Mouse (Mus musculus): ENCODE results near the gene Dhrs2.
A peak's percentile ranks its signal among the peaks of the same experiment; 100 is the strongest.

Gene Dhrs2

GRCm38 (mm10) chr14:55221707-55222106 lies at the start of gene Dhrs2:
Gene Dhrs2, plus strand, starts transcription at chr14:55222007.
- DNase-seq (ENCODE audit: extremely low spot score) = no peak

- no peak for DNase-seq (ENCODE audit: extremely low spot score)
These were observed 47.6 kb upstream of the Dhrs2 start for GRCm38 (mm10) chr14:55174164-55174563.

GRCm38 (mm10) chr14:55177274-55177673 lies 44.5 kb upstream of the Dhrs2 start:
- peak; percentile 52 for DNase-seq (ENCODE audit: extremely low spot score)

- DNase-seq (ENCODE audit: extremely low spot score) = no peak
These were observed 40.9 kb upstream of the Dhrs2 start for GRCm38 (mm10) chr14:55180951-55181350.

- DNase-seq (ENCODE audit: extremely low spot score) = no peak
These were observed 38.6 kb upstream of the Dhrs2 start for GRCm38 (mm10) chr14:55183231-55183630.

- no peak for DNase-seq (ENCODE audit: extremely low spot score)
These were observed 37.1 kb upstream of the Dhrs2 start for GRCm38 (mm10) chr14:55184640-55185145.

GRCm38 (mm10) chr14:55188491-55188890 lies 33.3 kb upstream of the Dhrs2 start:
- DNase-seq (ENCODE audit: extremely low spot score) = no peak

GRCm38 (mm10) chr14:55189351-55189769 lies 32.4 kb upstream of the Dhrs2 start:
- no peak for DNase-seq (ENCODE audit: extremely low spot score)

GRCm38 (mm10) chr14:55193354-55193753 lies 28.5 kb upstream of the Dhrs2 start:
- no peak for DNase-seq (ENCODE audit: extremely low spot score)

GRCm38 (mm10) chr14:55193876-55194635 lies 27.8 kb upstream of the Dhrs2 start:
- peak; percentile 42 for DNase-seq (ENCODE audit: extremely low spot score)

GRCm38 (mm10) chr14:55194786-55195185 lies 27.0 kb upstream of the Dhrs2 start:
- DNase-seq (ENCODE audit: extremely low spot score) = no peak

GRCm38 (mm10) chr14:55197121-55197520 lies 24.7 kb upstream of the Dhrs2 start:
- DNase-seq (ENCODE audit: extremely low spot score) = no peak

- no peak for DNase-seq (ENCODE audit: extremely low spot score)
These were observed 23.6 kb upstream of the Dhrs2 start for GRCm38 (mm10) chr14:55198187-55198586.

- DNase-seq (ENCODE audit: extremely low spot score) = no peak
These were observed 17.3 kb upstream of the Dhrs2 start for GRCm38 (mm10) chr14:55204544-55204943.

- peak; percentile 19 for DNase-seq (ENCODE audit: extremely low spot score)
These were observed 16.6 kb upstream of the Dhrs2 start for GRCm38 (mm10) chr14:55205045-55205750.

GRCm38 (mm10) chr14:55208306-55208705 lies 13.5 kb upstream of the Dhrs2 start:
- DNase-seq (ENCODE audit: extremely low spot score) = no peak

GRCm38 (mm10) chr14:55213621-55214020 lies 8.2 kb upstream of the Dhrs2 start:
- DNase-seq (ENCODE audit: extremely low spot score) = no peak

GRCm38 (mm10) chr14:55214507-55214906 lies 7.3 kb upstream of the Dhrs2 start:
- peak; percentile 35 for DNase-seq (ENCODE audit: extremely low spot score)

GRCm38 (mm10) chr14:55223172-55223571 lies 1.4 kb downstream of the Dhrs2 start:
- DNase-seq (ENCODE audit: extremely low spot score) = no peak

GRCm38 (mm10) chr14:55234639-55235038 lies 12.8 kb downstream of the Dhrs2 start:
- no peak for DNase-seq (ENCODE audit: extremely low spot score)

- DNase-seq (ENCODE audit: extremely low spot score) = no peak
These were observed 14.9 kb downstream of the Dhrs2 start for GRCm38 (mm10) chr14:55236685-55237084.

- DNase-seq (ENCODE audit: extremely low spot score) = no peak
These were observed 20.9 kb downstream of the Dhrs2 start for GRCm38 (mm10) chr14:55242664-55243063.

GRCm38 (mm10) chr14:55247181-55247580 lies 25.4 kb downstream of the Dhrs2 start:
- DNase-seq (ENCODE audit: extremely low spot score) = no peak

Data from embryo, embryonic 9.5 days (tissue).